Mouse (Mus musculus): ENCODE results near the gene Ramac.

Ramac gene

DNA sequence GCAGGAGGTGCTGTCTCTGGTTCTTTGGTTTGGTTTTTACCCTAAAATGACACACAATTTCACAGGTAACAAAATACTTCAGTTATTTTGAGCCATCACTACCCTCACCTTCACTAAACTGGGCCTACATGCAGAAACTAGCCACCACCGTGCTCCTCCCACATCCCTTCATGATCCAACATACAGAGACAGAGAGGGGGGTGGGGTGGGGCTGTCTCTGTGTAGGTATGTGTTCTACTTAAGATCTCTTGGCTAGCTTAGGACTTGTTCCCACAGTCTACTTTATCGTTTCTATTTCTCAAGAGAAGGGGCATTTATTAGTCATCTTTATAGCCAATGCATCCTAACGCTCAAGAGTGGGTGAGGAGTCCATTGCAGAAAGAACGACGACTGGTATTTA, 25.8 kb downstream of the Ramac start:
- DNase-seq = peak; percentile 16

DNA sequence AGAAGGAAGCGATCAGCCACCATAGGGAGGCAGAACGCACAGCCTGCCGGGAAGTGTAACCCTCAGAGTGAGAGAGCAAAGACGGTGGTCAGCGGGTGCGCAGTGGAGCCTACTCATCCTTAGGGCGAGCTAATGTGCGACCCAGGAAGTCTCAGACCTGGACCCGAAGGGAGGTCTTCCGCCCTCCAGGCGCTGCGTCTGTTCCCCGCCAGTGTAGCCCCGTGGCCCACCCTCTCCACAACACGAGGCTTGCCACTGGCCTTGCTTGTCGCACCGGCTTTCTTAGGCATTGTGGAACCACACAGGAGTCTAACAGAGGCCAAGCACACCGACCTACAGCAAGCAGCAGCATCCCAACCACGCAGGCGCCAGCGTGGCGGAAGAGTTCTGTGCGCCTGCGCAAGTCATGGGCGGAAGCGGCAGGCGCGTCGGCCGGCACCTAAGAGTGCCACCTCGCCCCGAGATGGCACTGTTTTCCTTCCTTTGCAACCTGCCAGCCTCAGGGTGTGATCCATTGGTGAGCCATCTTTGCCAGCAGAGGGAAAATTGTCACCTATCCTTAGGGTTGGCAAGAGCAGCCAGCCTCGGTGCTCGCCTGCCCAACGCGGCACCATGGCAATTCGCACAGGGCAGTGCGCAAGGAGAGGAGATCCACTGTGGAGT, 26.5 kb downstream of the Ramac start, which contains the start of gene 3110040N11Rik:
3110040N11Rik (minus strand) TSS at position 384 of the 663 bp plus-strand sequence.
- peak; percentile 86 for DNase-seq

DNA sequence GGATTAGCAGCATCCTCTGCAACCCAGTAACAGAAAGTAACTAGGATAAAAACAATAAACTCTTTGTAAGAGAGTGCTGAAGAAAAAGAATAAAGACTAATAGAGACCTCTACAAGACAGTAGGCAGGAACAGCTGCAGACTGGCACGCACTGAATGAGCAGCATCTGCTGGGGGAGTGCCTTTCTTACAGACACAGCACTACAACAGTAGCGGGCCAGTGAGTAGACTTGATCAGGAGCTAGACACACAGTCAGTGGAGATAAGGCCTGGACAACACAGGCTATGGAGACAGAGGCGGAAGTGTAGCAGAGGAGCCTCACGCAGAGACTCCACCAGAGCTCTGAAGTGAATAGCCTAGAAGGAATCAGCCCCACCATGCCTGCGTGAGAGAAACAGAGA, 43.3 kb downstream of the Ramac start:
- no peak for DNase-seq

Data from thymus, postnatal 25 days (tissue).